Mouse (Mus musculus) C2C12 (cell line): ENCODE data around the gene Rsph10b. TPM values are rescaled to one million over a fixed set of nuclear protein-coding genes. Genes with fewer than 3 reads are reported as not detected.

ENCODE experiments used
- H3K27me3 ChIP-seq: one replicate; pipeline ENCODE4 v1.6.1; 2011; ENCODE audit not compliant: control insufficient read depth, insufficient read depth, insufficient read length
- H3K36me3 ChIP-seq: one replicate; pipeline ENCODE4 v1.6.1; 2011; ENCODE audit not compliant: control insufficient read depth, insufficient read depth
- H3K4me3 ChIP-seq: one replicate; pipeline ENCODE4 v1.5.1; 2011; ENCODE audit warnings: mild to moderate bottlenecking, control low read depth; ENCODE audit not compliant: poor library complexity, insufficient read depth, severe bottlenecking
- H3K79me2 ChIP-seq: one replicate; pipeline ENCODE4 v1.6.1; 2011; ENCODE audit not compliant: control insufficient read depth, insufficient read depth
- H3K79me3 ChIP-seq: one replicate; pipeline ENCODE4 v1.6.1; 2011; ENCODE audit warnings: low read depth, control low read depth
- H3ac ChIP-seq: one replicate; pipeline ENCODE3; 2011; ENCODE audit warnings: low read depth; ENCODE audit not compliant: control insufficient read depth, insufficient read length
- CEBPB ChIP-seq: IDR thresholded peaks from one replicate; pipeline ENCODE4 v1.6.1; 2011; ENCODE audit warnings: low read depth, mild to moderate bottlenecking, control low read depth, moderate library complexity
- CTCF ChIP-seq: IDR thresholded peaks from one replicate; pipeline ENCODE4 v1.5.1; 2011; ENCODE audit not compliant: control insufficient read depth, insufficient read depth, insufficient read length
- FOSL1 ChIP-seq: IDR thresholded peaks from one replicate; pipeline ENCODE4 v1.8.0; 2011; ENCODE audit warnings: mild to moderate bottlenecking, low read length; ENCODE audit not compliant: poor library complexity, insufficient read depth, severe bottlenecking
- MAX ChIP-seq: IDR thresholded peaks from one replicate; pipeline ENCODE4 v1.6.1; 2011; ENCODE audit warnings: mild to moderate bottlenecking, control low read depth
- MYOD1 ChIP-seq: IDR thresholded peaks from one replicate; pipeline ENCODE4 v1.6.1; 2011; ENCODE audit warnings: low read depth; ENCODE audit not compliant: control insufficient read depth, insufficient read length
- MYOG ChIP-seq: IDR thresholded peaks from one replicate; pipeline ENCODE4 v1.6.1; 2011; ENCODE audit not compliant: control insufficient read depth, insufficient read length; ENCODE audit errors: extremely low read depth
- USF1 ChIP-seq: IDR thresholded peaks from one replicate; pipeline ENCODE4 v1.6.1; 2011; ENCODE audit warnings: low read depth, mild to moderate bottlenecking, control low read depth, moderate library complexity
- polyA plus RNA-seq: library from polyadenylated mRNA; unstranded; fragments of >200 nt; fragmentation: generic; extraction: Trizol; gene quantifications from one replicate; pipeline ENCODE4 v1.2.1, GENCODE M21; 2012; ENCODE audit warnings: missing spikeins

The Rsph10b gene
- polyA plus RNA-seq, 1 experiment, result not detected

DNA sequence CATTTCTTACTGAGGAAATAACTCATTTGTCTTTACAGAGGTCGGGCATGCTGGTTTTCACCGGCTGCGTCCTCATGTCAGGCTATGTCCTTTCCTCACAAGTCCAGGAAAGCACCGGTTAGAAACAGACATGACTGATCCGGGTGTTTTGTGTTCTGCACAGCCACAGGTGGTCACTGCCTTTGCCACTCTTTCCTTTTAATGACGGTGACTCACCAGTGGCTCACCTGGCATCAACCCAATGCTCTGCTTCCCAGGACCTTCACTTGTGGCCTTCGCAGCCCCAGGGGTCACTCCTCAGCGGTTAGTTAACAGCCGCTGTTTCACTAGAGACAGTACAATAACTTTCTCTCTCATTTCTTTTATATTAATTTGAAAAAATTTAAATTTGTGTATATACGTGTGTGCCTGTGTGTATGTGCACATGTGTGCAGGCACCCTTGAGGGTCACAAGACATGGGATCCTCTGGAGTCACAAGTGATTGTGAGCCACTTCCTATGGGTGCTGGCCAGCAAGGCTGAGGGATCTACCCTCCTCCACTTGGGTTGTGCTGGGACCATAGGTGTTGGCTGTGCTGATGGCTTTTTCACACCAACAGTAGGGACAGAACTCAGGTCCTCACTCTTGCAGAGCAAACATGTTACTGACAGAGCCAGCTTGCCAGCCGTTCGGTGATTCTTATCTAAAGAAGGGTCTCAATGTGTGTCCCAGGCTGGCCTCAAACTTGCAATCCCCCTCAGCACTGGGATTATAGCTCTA is 32.9 kb downstream of the Rsph10b start:
- TF ChIP-seq CTCF (no peak), MYOD1 (peak; percentile 43), FOSL1 (no peak)
- H3ac ChIP-seq, result no peak overlapping the region
- H3K4me3 ChIP-seq, result no peak overlapping the region
- no peaks in the 10 kb centered on the region for H3K79me3 ChIP-seq
- no peaks in the 10 kb centered on the region for H3K79me2 ChIP-seq
- peaks cover 18% of the 10 kb centered on the region for H3K27me3 ChIP-seq
- H3K36me3 ChIP-seq, result no peaks in the 10 kb centered on the region

DNA sequence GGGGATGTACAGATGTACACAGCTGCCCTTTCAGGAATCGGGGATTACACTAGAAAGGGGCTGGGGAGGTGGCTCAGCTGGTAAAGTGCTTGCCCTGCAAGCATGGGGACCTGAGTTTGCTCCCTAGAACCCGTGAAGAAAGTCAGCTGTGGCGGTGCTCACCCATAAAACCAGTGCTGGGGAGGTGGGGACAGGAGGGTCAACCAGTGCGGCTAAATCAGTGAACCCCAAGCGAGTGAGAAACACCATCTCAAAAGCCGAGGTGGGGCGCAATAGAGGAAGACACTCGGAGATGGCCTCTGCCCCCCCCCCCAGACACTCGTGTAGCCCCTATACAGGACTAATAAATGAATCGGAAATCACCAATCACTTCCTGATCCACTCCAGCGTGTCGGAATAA is 33.8 kb downstream of the Rsph10b start:
- TF ChIP-seq MYOD1 (no peak), USF1 (no peak), CTCF (no peak), MYOG (no peak), FOSL1 (no peak), MAX (no peak), CEBPB (no peak)
- H3K79me2 ChIP-seq, result no peaks in the 10 kb centered on the region
- no peaks in the 10 kb centered on the region for H3K79me3 ChIP-seq
- H3K36me3 ChIP-seq, result no peaks in the 10 kb centered on the region
- H3K27me3 ChIP-seq, result peaks cover 21% of the 10 kb centered on the region
- H3ac ChIP-seq, result no peak overlapping the region
- H3K4me3 ChIP-seq, result no peak overlapping the region

DNA sequence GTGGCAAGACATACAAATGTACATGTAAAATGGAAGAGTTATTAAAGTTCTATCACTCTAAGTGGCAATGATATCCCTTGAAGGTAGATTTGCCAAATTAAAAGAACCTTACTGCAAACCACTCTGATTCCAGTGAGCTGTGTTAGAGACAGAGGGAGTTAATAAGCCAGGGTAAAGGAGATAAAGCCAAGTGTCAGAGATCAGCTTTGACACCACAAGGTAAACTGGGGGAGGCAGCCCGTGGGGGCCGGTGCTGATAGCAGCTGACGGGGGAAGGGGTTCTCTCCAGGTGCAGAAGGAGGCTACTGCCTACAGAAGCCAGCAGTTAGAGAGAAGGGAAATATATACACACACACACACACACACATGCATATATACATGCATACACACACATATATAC is 39.8 kb downstream of the Rsph10b start:
- no peak overlapping the region for H3K4me3 ChIP-seq
- H3K79me2 ChIP-seq, result no peaks in the 10 kb centered on the region
- TF ChIP-seq MAX (no peak), CEBPB (no peak), FOSL1 (no peak), MYOD1 (no peak)
- no peaks in the 10 kb centered on the region for H3K79me3 ChIP-seq
- H3K27me3 ChIP-seq, result peaks cover 16% of the 10 kb centered on the region
- no peak overlapping the region for H3ac ChIP-seq
- no peaks in the 10 kb centered on the region for H3K36me3 ChIP-seq

DNA sequence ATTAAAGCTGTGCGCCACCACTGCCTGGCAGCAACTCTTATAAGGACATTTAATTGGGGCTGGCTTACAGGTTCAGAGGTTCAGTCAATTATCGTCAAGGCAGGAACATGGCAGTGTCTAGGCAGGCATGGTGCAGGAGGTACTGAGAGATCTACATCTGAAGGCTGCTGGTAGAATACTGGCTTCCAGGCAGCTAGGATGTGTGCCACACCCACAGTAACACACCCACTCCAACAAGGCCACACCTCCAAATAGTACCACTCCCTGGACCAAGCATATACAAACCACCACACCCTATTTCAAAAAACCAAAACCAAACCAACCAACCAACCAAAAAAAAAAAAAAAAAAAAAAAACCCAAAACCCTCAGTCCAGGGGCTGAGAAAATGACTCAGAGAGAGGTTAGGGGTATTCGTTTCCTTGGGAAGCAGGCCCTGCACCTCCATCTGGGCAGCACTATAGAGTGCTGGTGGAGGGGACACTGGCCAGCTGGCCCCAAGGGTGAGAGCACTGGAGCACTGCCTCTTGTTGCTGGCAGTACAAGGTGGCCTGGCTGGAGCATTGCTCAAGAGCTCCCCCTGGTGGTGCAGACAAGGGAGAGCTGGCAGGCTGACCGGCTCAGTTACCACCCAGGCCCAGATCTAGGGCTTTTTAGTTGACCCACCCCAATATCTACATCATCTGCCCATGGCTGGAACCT is 42.2 kb downstream of the Rsph10b start:
- Histone ChIP-seq H3K27me3 (peaks cover 8% of the 10 kb centered on the region), H3K36me3 (no peaks in the 10 kb centered on the region), H3ac (no peak overlapping the region), H3K79me2 (no peaks in the 10 kb centered on the region), H3K79me3 (no peaks in the 10 kb centered on the region), H3K4me3 (no peak overlapping the region)
- no peak for TF ChIP-seq MYOG
- TF ChIP-seq MAX, result no peak
- no peak for TF ChIP-seq CEBPB
- TF ChIP-seq FOSL1, result no peak
- TF ChIP-seq MYOD1, result no peak
- TF ChIP-seq USF1, result no peak
- peak; percentile 90 for TF ChIP-seq CTCF

DNA sequence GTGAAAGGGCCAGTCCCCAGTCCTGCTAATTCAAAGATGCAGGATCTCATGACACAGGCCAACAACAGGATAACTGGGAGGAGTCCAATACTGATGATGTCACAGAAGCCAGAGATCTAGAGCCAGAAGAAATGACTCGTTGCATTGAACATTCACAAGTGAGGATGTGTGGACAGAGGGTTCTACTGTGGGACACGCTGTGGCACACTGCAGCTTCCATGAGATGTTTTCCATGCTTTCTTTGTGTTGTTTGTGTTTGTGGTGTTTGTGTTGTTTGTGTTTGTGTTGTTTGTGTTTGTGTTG is 42.7 kb downstream of the Rsph10b start:
- TF ChIP-seq CEBPB (no peak), FOSL1 (no peak), MYOD1 (no peak), MAX (no peak), MYOG (no peak)
- Histone ChIP-seq H3K36me3 (no peaks in the 10 kb centered on the region), H3K27me3 (peaks cover 8% of the 10 kb centered on the region), H3K4me3 (no peak overlapping the region), H3K79me3 (no peaks in the 10 kb centered on the region), H3K79me2 (no peaks in the 10 kb centered on the region), H3ac (no peak overlapping the region)

DNA sequence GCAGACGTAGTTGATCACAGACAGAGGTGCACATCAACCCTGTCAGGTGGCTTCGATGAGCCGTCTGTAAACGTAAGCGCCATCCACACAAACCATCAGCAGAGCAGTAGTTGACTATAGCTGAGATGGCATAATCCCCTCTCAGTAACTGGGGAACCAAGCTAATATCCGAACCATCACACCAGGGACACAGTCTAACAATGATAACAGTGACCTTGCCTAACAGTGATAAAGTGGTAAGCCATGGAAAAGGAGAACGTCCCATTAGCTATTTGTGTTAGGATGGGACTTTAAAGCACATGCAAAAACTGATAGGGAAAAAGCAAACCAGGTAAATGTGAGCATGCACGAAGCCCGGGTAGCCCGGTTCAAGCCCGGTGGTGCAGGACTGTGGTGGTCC is 43.4 kb downstream of the Rsph10b start:
- H3ac ChIP-seq, result no peak overlapping the region
- H3K27me3 ChIP-seq, result peaks cover 5% of the 10 kb centered on the region
- H3K79me3 ChIP-seq, result no peaks in the 10 kb centered on the region
- H3K4me3 ChIP-seq, result no peak overlapping the region
- H3K36me3 ChIP-seq, result no peaks in the 10 kb centered on the region
- TF ChIP-seq USF1 (no peak), MYOG (no peak), CEBPB (no peak), CTCF (no peak), MAX (no peak), FOSL1 (no peak), MYOD1 (no peak)
- H3K79me2 ChIP-seq, result no peaks in the 10 kb centered on the region
